Mouse (Mus musculus) Patski (cell line): ENCODE results near the gene Slc6a17. TPM values are rescaled to one million over a fixed set of nuclear protein-coding genes. Genes with fewer than 3 reads are reported as not detected.

Experiments
- ATAC-seq: fragments of 100-300 bp; one replicate; pipeline ENCODE4 v1.8.0; 2021
- CTCF ChIA-PET: fragments of 350-600 bp; sonication (Branson Sonifier 250); formaldehyde crosslinking; loops from one replicate; lab custom pipeline; 2022; ENCODE audit warnings: inconsistent platforms; lab: Charles Lee
- POLR2A ChIA-PET: fragments of 350-600 bp; sonication (Branson Sonifier 250); formaldehyde crosslinking; loops from one replicate; lab custom pipeline; 2022; ENCODE audit warnings: antibody characterized with exemption, inconsistent platforms; lab: Charles Lee
- DNase-seq: peaks from one replicate; pipeline ENCODE4 v3.0.0-alpha.2; 2011; ENCODE audit warnings: low read depth, low spot score
- H3K27me3 ChIP-seq: fragments of 371-371 bp; one replicate; pipeline ENCODE4 v1.5.1; 2021
- CTCF ChIP-seq: fragments of 100-300 bp; IDR thresholded peaks from one replicate; pipeline ENCODE4 v1.5.1; 2021
- in situ Hi-C: fragments of 300-500 bp; cut with MboI; formaldehyde crosslinking; loops from 3 replicates; pipeline ENCODE4 v1.11.1; 2018; ENCODE audit warnings: low pct_unique_long_range_greater_than_20kb, mixed read lengths
- polyA plus RNA-seq: library from polyadenylated mRNA; unstranded; gene quantifications from one replicate; pipeline ENCODE4 v1.2.3, GENCODE M21; 2021

Gene Slc6a17
- polyA plus RNA-seq, 1 experiment from 2014 or later = 25.5 TPM

- POLR2A ChIA-PET = no interaction called here
- H3K27me3 ChIP-seq = no peaks in the 10 kb centered on the region
- TF ChIP-seq CTCF = no peak
- no peak for DNase-seq
- ATAC-seq = peak; percentile 89
- in situ Hi-C loops = no loop called here
- CTCF ChIA-PET = interaction anchor here (1.1 to 2.4 kb wide), 8 partner anchors 8 to 70 kb away, joined by 3 to 8 read pairs (median 4); partner anchors contain the start of gene Slc6a17
Observed at GRCm38 (mm10) chr3:107488637-107489036, 29.2 kb downstream of the Slc6a17 start.

GRCm38 (mm10) chr3:107483290-107483689, 34.5 kb downstream of the Slc6a17 start:
- DNase-seq (no peak), ATAC-seq (no peak)
- in situ Hi-C loops = no loop called here
- no peaks in the 10 kb centered on the region for H3K27me3 ChIP-seq
- ChIA-PET CTCF (interaction anchor here (0.7 to 4.9 kb wide), 9 partner anchors 8 to 96 kb away, joined by 3 to 19 read pairs (median 4); no protein-coding TSS in a partner anchor), POLR2A (no interaction called here)
- TF ChIP-seq CTCF = no peak

GRCm38 (mm10) chr3:107480660-107481059, 37.2 kb downstream of the Slc6a17 start:
- ATAC-seq (no peak), DNase-seq (no peak)
- H3K27me3 ChIP-seq = no peaks in the 10 kb centered on the region
- in situ Hi-C loops = no loop called here
- POLR2A ChIA-PET = interaction anchor here (0.6 kb wide), 1 partner anchor 123 kb away, joined by 4 read pairs; no protein-coding TSS in a partner anchor
- TF ChIP-seq CTCF = no peak
- CTCF ChIA-PET = no interaction called here

GRCm38 (mm10) chr3:107472198-107472597, 45.6 kb downstream of the Slc6a17 start:
- DNase-seq (no peak), ATAC-seq (peak; percentile 40)
- CTCF ChIA-PET = interaction anchor here (0.6 to 2.4 kb wide), 16 partner anchors 9 to 238 kb away, joined by 3 to 21 read pairs (median 5); partner anchors contain the start of gene Lamtor5
- no peaks in the 10 kb centered on the region for H3K27me3 ChIP-seq
- no peak for TF ChIP-seq CTCF
- POLR2A ChIA-PET = no interaction called here
- in situ Hi-C loops = no loop called here

GRCm38 (mm10) chr3:107469059-107469458, 48.8 kb downstream of the Slc6a17 start:
- H3K27me3 ChIP-seq = peaks cover 4% of the 10 kb centered on the region
- no peak for TF ChIP-seq CTCF
- POLR2A ChIA-PET = no interaction called here
- no peak for DNase-seq
- ATAC-seq = no peak
- in situ Hi-C loops = loop anchor here (10.0 kb wide), 1 partner anchor 194 kb away; the partner anchor contains the start of gene Lamtor5
- CTCF ChIA-PET = interaction anchor here (8.3 kb wide), 1 partner anchor 237 kb away, joined by 98 read pairs; the partner anchor contains the start of gene A630076J17Rik

- H3K27me3 ChIP-seq = peaks cover 7% of the 10 kb centered on the region
- no peak for ATAC-seq
- POLR2A ChIA-PET = no interaction called here
Observed at GRCm38 (mm10) chr3:107468106-107468505, 49.7 kb downstream of the Slc6a17 start.

GRCm38 (mm10) chr3:107466577-107466976, 51.2 kb downstream of the Slc6a17 start:
- DNase-seq (no peak), ATAC-seq (no peak)
- ChIA-PET POLR2A (no interaction called here), CTCF (interaction anchor here (0.8 to 8.3 kb wide), 10 partner anchors 11 to 260 kb away, joined by 3 to 98 read pairs (median 5); partner anchors contain the start of gene A630076J17Rik)
- in situ Hi-C loops = loop anchor here (10.0 kb wide), 1 partner anchor 192 kb away; the partner anchor contains the start of gene Lamtor5
- H3K27me3 ChIP-seq = peaks cover 8% of the 10 kb centered on the region
- TF ChIP-seq CTCF = no peak

More at GRCm38 (mm10) chr3:107468106-107468505, 49.7 kb downstream of the Slc6a17 start:
- no peak for DNase-seq
- CTCF ChIA-PET = interaction anchor here (1.1 to 8.3 kb wide), 3 partner anchors 109 to 236 kb away, joined by 3 to 98 read pairs (median 8); partner anchors contain the start of gene A630076J17Rik
- TF ChIP-seq CTCF = no peak
- in situ Hi-C loops = loop anchor here (10.0 kb wide), 1 partner anchor 193 kb away; the partner anchor contains the start of gene Lamtor5

GRCm38 (mm10) chr3:107462160-107462559, 55.7 kb downstream of the Slc6a17 start:
- ATAC-seq = no peak
- POLR2A ChIA-PET = interaction anchor here (0.8 kb wide), 1 partner anchor 21 kb away, joined by 3 read pairs; no protein-coding TSS in a partner anchor

GRCm38 (mm10) chr3:107459773-107460431, 57.9 kb downstream of the Slc6a17 start:
- in situ Hi-C loops = loop anchor here (5.0 to 10.0 kb wide), 3 partner anchors 103 to 228 kb away; partner anchors contain the start of genes A630076J17Rik and Lamtor5
- TF ChIP-seq CTCF = no peak
- POLR2A ChIA-PET = no interaction called here
- ATAC-seq (peak; percentile 7), DNase-seq (no peak)
- CTCF ChIA-PET = interaction anchor here (1.6 kb wide), 1 partner anchor 102 kb away, joined by 4 read pairs; no protein-coding TSS in a partner anchor
- H3K27me3 ChIP-seq = peaks cover 65% of the 10 kb centered on the region

More at GRCm38 (mm10) chr3:107462160-107462559, 55.7 kb downstream of the Slc6a17 start:
- CTCF ChIA-PET = interaction anchor here (0.7 to 8.3 kb wide), 35 partner anchors 8 to 259 kb away, joined by 3 to 98 read pairs (median 4); partner anchors contain the start of gene A630076J17Rik
- no peak for TF ChIP-seq CTCF
- DNase-seq = peak; percentile 15
- in situ Hi-C loops = loop anchor here (5.0 to 10.0 kb wide), 3 partner anchors 105 to 230 kb away; partner anchors contain the start of genes A630076J17Rik and Lamtor5
- peaks cover 43% of the 10 kb centered on the region for H3K27me3 ChIP-seq

GRCm38 (mm10) chr3:107459196-107459772, 58.5 kb downstream of the Slc6a17 start, which contains the start of gene Kcnc4:
Kcnc4 (minus strand) TSS chr3:107459552.
- TF ChIP-seq CTCF = no peak
- H3K27me3 ChIP-seq = peaks cover 66% of the 10 kb centered on the region
- POLR2A ChIA-PET = no interaction called here
- no peak for DNase-seq
- in situ Hi-C loops = no loop called here
- CTCF ChIA-PET = interaction anchor here (1.6 kb wide), 1 partner anchor 102 kb away, joined by 4 read pairs; no protein-coding TSS in a partner anchor
- ATAC-seq = peak; percentile 14
